Mouse (Mus musculus) liver, adult 2 months (tissue): ENCODE measurements at regions not wholly inside any gene's neighbourhood (a gene's known extent, or its start where the extent isn't known, plus 50 kb on each side); places are given as distances from the start of the nearest gene placed in this dataset.

Source experiments
- CTCF ChIP-seq: fragments of 200-500 bp; IDR thresholded peaks from 2 replicates; pipeline ENCODE4 v1.5.1; 2011; ENCODE audit warnings: low read depth, low read length, control low read depth
- POLR2A ChIP-seq: fragments of 200-500 bp; IDR thresholded peaks from 2 replicates; pipeline ENCODE4 v1.6.1; 2011; ENCODE audit warnings: low read length, control low read depth; ENCODE audit not compliant: insufficient read depth; ENCODE audit errors: extremely low read depth

DNA sequence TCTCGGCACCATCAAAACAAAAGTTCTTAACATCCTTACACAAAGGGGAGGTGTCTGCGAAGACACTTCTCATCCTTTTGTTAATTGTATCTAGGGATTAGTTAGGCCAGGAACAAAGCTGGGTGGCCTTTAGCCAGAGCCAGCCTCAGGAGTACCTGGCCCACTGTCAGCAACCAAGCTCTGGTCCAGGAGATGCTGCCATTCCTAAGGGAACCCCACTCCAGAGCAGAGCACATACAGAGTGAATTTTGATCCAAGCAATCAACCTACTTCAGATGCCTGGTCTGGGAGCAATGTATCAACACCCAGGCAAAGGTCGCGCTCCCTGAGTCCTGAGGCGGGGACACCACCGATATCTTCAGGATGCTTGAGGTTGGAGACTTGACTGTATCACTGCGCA is 97.5 kb downstream of the 1700129C05Rik start:
- no peak for TF ChIP-seq CTCF
- TF ChIP-seq POLR2A: no peak
